Mouse (Mus musculus) liver, postnatal 0 days (tissue): ENCODE measurements around the gene Cpxm2. TPM values are rescaled to one million over a fixed set of nuclear protein-coding genes. Genes with fewer than 3 reads are reported as not detected.

ENCODE experiments used
- ATAC-seq: fragments of 200-750 bp; cut with Nextera tagmentation; 2 replicates; pipeline ENCODE4 v1.8.0; 2017; ENCODE audit warnings: mild to moderate bottlenecking, moderate library complexity
- DNase-seq: peaks from one replicate; pipeline ENCODE4 v3.0.0-alpha.2; 2016
- H3K27ac ChIP-seq: fragments of 300-500 bp; sonication (generic); 2 replicates; pipeline ENCODE4 v1.5.1; 2014; ENCODE audit warnings: antibody characterized with exemption, moderate library complexity, mild to moderate bottlenecking, low read depth
- H3K27me3 ChIP-seq: fragments of 300-500 bp; sonication (generic); 2 replicates; pipeline ENCODE4 v1.6.1; 2014; ENCODE audit warnings: low read length, control low read depth, mixed read lengths; ENCODE audit not compliant: insufficient read depth
- H3K36me3 ChIP-seq: fragments of 300-500 bp; sonication (generic); replicated peaks from 2 replicates; pipeline ENCODE4 v1.6.1; 2014; ENCODE audit warnings: mild to moderate bottlenecking, control low read depth, low read length, moderate library complexity, mixed read lengths; ENCODE audit not compliant: insufficient read depth
- H3K4me1 ChIP-seq: fragments of 300-500 bp; sonication (generic); 2 replicates; pipeline ENCODE4 v1.6.1; 2014; ENCODE audit warnings: antibody characterized with exemption, mild to moderate bottlenecking, control low read depth; ENCODE audit not compliant: insufficient read depth
- H3K4me2 ChIP-seq: fragments of 300-500 bp; sonication (generic); 2 replicates; pipeline ENCODE4 v1.6.1; 2014; ENCODE audit warnings: low read depth, mild to moderate bottlenecking, low read length, moderate library complexity, mixed read lengths
- H3K4me3 ChIP-seq: fragments of 300-500 bp; sonication (generic); 2 replicates; pipeline ENCODE4 v1.5.1; 2014; ENCODE audit warnings: low read depth, low read length
- H3K9ac ChIP-seq: fragments of 300-500 bp; sonication (generic); replicated peaks from 2 replicates; pipeline ENCODE4 v1.6.1; 2014; ENCODE audit warnings: mild to moderate bottlenecking, moderate library complexity
- H3K9me3 ChIP-seq: fragments of 300-500 bp; sonication (generic); 2 replicates; pipeline ENCODE4 v1.6.1; 2016; ENCODE audit warnings: mild to moderate bottlenecking, control low read depth, low read length, mixed read lengths
- CTCF ChIP-seq: sonication (generic); IDR thresholded peaks from 2 replicates; pipeline ENCODE4 v1.5.1; 2016; ENCODE audit warnings: antibody characterized with exemption, low read depth
- EP300 ChIP-seq: IDR thresholded peaks from 2 replicates; pipeline ENCODE4 v1.6.1; 2016; ENCODE audit warnings: antibody characterized with exemption, low read depth, mild to moderate bottlenecking
- WGBS: fragments of 180-500 bp; shearing (Covaris S2); extraction: QIAGEN DNeasy Blood & Tissue Kit; methylation state at CpG from one replicate; pipeline ENCODE4 v1.1.7; 2014; ENCODE audit not compliant: insufficient replicate concordance; 5-methylcytosine and 5-hydroxymethylcytosine counted together
- polyA plus RNA-seq: library from polyadenylated mRNA; unstranded; fragments of >200 nt; fragmentation: Nextera tagmentation; extraction: Ambion mirVana; gene quantifications from 2 replicates; pipeline ENCODE4 v1.2.1, GENCODE M21; 2015

Gene Cpxm2
- polyA plus RNA-seq, 1 experiment from 2014 or later: 0.56 TPM

DNA sequence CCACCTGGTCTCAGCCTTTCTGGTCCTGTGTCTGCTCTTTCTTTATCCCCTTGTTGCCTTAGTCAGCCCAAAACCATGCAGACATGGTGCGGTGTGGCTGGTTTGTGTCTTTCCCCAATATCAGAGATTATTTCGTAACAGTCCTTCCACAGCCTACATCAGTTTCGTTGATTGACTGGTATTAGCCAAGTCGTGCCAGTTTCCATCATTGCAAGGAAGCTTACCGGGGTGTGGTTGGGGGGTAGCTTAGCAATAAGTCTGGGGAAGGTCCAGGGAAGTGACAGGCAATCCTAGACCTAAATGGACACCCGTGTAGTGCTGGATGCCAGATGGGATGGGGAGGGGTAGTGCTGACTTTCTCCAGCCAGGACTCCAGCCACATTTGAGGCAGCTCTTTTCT is 128.9 kb downstream of the Cpxm2 start:
- Histone ChIP-seq H3K9ac (no peak overlapping the region), H3K36me3 (no peaks in the 10 kb centered on the region), H3K4me1 (no peaks in the 10 kb centered on the region), H3K27me3 (no peaks in the 10 kb centered on the region), H3K4me2 (no peak overlapping the region), H3K9me3 (no peaks in the 10 kb centered on the region), H3K27ac (no peak overlapping the region), H3K4me3 (no peak overlapping the region)
- WGBS: 51% methylated on average over 6 of the region's 6 CpGs
- DNase-seq: no peak
- ATAC-seq: no peak
- TF ChIP-seq EP300: no peak
- TF ChIP-seq CTCF: no peak

DNA sequence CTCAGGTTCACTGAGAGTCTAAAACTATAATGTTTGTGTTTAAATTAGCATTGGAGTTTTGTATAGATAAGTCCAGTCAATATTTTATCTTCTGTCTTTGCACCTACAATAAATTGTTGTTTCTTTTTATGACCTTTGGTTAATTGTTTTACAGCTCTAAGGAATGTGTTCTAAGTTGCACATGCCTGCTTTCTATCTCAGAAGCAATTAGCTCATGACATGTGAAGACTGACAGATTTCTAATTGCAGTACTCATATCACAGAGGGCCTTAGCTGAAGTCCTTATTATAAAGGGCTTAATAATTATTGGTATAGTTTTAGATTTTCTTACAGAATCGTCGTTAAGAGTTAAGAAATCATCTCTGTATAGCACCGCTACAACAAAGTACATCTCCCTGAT is 138.6 kb downstream of the Cpxm2 start:
- no peaks in the 10 kb centered on the region for H3K36me3 ChIP-seq
- H3K4me3 ChIP-seq: no peak overlapping the region
- no peaks in the 10 kb centered on the region for H3K4me1 ChIP-seq
- TF ChIP-seq EP300 (no peak), CTCF (no peak)
- WGBS: 68% methylated on average over 3 of the region's 3 CpGs
- no peak overlapping the region for H3K4me2 ChIP-seq
- no peaks in the 10 kb centered on the region for H3K9me3 ChIP-seq
- no peak for DNase-seq
- no peak for ATAC-seq
- H3K27me3 ChIP-seq: no peaks in the 10 kb centered on the region
- H3K27ac ChIP-seq: no peak overlapping the region
- no peak overlapping the region for H3K9ac ChIP-seq

DNA sequence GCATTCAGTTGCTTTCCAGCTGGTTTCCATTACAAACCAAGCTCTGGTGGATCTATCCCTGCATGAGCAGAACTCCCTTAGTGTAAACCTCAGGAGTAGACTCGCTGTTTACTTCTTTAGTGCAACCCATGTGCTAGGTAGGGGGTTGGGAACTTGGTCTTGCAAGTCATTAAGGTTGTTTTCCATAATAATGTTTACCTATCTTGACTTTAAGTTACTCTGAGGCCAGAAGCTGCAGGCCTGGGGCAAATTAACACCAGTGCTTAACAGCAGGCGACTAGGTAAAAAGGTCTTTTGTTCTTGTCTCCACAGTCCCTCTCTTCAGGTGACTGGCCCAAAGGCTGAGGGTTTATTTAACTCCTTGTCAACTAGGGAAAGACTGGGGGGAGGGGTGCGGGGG is 139.3 kb downstream of the Cpxm2 start:
- ATAC-seq: no peak
- Histone ChIP-seq H3K4me3 (no peak overlapping the region), H3K9ac (no peak overlapping the region), H3K4me1 (no peaks in the 10 kb centered on the region), H3K36me3 (no peaks in the 10 kb centered on the region), H3K9me3 (no peaks in the 10 kb centered on the region), H3K27ac (no peak overlapping the region), H3K27me3 (no peaks in the 10 kb centered on the region), H3K4me2 (no peak overlapping the region)
- 8% methylated on average over 3 of the region's 3 CpGs for WGBS
- no peak for TF ChIP-seq CTCF
- DNase-seq: no peak

DNA sequence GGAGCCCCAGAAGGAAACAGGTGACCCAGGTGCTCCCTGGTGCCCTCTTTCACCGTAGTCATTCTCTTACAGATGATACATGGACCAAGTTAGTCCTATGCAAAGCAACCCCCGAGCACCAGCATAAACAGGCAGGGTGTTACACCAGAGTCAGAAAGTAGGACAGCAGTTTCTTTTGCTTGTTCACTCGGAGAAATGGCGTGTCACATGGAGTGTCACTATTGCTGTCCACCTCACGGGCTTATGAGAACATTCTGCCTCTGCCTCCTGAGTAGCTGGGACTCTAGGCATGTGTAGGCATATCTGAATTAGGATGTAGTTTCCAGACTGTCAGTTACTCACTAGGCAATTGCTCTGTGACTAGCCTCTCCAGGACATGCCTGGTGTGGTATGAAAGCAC is 140.6 kb downstream of the Cpxm2 start:
- Histone ChIP-seq H3K36me3 (no peaks in the 10 kb centered on the region), H3K4me3 (no peak overlapping the region), H3K9ac (no peak overlapping the region), H3K9me3 (no peaks in the 10 kb centered on the region), H3K27me3 (no peaks in the 10 kb centered on the region), H3K4me1 (no peaks in the 10 kb centered on the region), H3K4me2 (no peak overlapping the region), H3K27ac (no peak overlapping the region)
- WGBS: 66% methylated on average over 5 of the region's 5 CpGs
- ATAC-seq (no peak), DNase-seq (no peak)
- TF ChIP-seq EP300: no peak
- no peak for TF ChIP-seq CTCF

DNA sequence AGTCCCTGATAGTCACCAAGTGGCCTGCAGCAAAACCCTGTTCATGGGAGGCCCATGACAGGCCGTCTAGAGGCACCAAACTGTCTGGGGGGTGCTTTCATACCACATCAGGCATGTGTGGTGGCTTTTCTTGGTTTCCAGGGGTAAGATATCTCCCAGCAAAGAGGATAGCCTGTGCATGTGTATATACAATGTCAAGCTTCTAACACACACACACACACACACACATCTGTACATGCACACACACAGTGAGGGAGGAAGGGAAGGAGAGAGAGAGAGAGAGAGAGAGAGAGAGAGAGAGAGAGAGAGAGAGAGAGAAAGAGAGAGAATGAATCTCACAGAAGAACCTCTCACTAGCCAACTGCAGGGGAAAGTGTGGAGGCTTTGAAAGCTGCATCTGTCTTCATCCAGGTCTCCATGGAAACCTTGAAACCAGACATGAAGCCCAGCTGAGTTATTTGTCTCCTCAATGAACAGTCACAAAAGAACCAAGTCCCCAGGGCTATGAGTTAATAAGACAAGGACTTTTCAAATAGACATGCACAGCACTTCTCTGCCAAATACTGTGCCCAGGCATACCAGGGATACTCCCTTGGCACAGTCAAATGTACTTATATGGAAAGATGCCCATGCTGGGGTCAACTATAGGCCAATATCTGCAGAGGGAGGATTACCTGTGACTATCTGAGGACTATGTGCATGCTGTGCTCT is 141.4 kb downstream of the Cpxm2 start:
- WGBS: 23% methylated on average over 1 of the region's 1 CpGs
- H3K36me3 ChIP-seq: no peaks in the 10 kb centered on the region
- ATAC-seq (no peak), DNase-seq (no peak)
- no peak overlapping the region for H3K4me3 ChIP-seq
- no peak overlapping the region for H3K4me2 ChIP-seq
- H3K9me3 ChIP-seq: no peaks in the 10 kb centered on the region
- H3K4me1 ChIP-seq: no peaks in the 10 kb centered on the region
- H3K27ac ChIP-seq: no peak overlapping the region
- no peaks in the 10 kb centered on the region for H3K27me3 ChIP-seq
- H3K9ac ChIP-seq: no peak overlapping the region
- TF ChIP-seq EP300: no peak
- no peak for TF ChIP-seq CTCF

DNA sequence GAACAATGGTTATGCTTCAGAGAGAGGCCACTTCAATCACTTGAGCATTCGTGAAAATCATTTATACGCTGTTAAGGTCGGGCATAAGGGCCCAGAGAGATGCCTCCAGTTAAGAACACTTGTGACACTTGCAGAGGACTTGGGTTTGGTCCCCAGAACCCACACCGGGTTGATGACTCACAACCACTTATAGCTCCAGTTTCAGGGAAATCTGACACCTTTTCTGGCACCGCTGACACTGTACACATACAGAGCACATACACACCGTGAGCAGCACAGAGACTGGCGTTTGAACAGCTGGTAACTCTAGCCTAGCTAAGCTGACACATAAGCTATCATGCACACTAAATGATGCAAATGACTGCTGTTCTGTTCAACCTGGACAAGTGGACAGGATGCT is 145.5 kb downstream of the Cpxm2 start:
- 66% methylated on average over 7 of the region's 7 CpGs for whole genome bisulfite sequencing
- Histone ChIP-seq H3K4me1 (no peaks in the 10 kb centered on the region), H3K36me3 (no peaks in the 10 kb centered on the region), H3K9me3 (no peaks in the 10 kb centered on the region), H3K9ac (no peak overlapping the region), H3K4me3 (no peak overlapping the region), H3K4me2 (no peak overlapping the region), H3K27ac (no peak overlapping the region), H3K27me3 (no peaks in the 10 kb centered on the region)
- TF ChIP-seq CTCF: no peak
- TF ChIP-seq EP300: no peak
- ATAC-seq (no peak), DNase-seq (no peak)
